Mouse (Mus musculus): Measurements from ENCODE around the gene Krba1.

Gene Krba1

GRCm38 (mm10) chr6:48426956-48427355 is 31.6 kb downstream of the Krba1 start:
- no peak for DNase-seq (ENCODE audit: low read depth)

- no peak for DNase-seq (ENCODE audit: low read depth)
Observed at GRCm38 (mm10) chr6:48428769-48429557, 33.6 kb downstream of the Krba1 start.

GRCm38 (mm10) chr6:48430748-48431147 is 35.4 kb downstream of the Krba1 start:
- DNase-seq (ENCODE audit: low read depth), result no peak

GRCm38 (mm10) chr6:48432893-48433816 is 37.8 kb downstream of the Krba1 start:
- DNase-seq (ENCODE audit: low read depth), result no peak

- DNase-seq (ENCODE audit: low read depth), result no peak
Observed at GRCm38 (mm10) chr6:48434651-48435050, 39.3 kb downstream of the Krba1 start.

- DNase-seq (ENCODE audit: low read depth), result no peak
Observed at GRCm38 (mm10) chr6:48435111-48435510, 39.7 kb downstream of the Krba1 start.

GRCm38 (mm10) chr6:48435706-48436349 is 40.4 kb downstream of the Krba1 start:
- DNase-seq (ENCODE audit: low read depth), result peak; percentile 37

GRCm38 (mm10) chr6:48437679-48438376 is 42.4 kb downstream of the Krba1 start:
- no peak for DNase-seq (ENCODE audit: low read depth)

GRCm38 (mm10) chr6:48438475-48439125 is 43.2 kb downstream of the Krba1 start:
- DNase-seq (ENCODE audit: low read depth), result no peak

- DNase-seq (ENCODE audit: low read depth), result no peak
Observed at GRCm38 (mm10) chr6:48439654-48440053, 44.3 kb downstream of the Krba1 start.

GRCm38 (mm10) chr6:48440306-48441014 is 45.1 kb downstream of the Krba1 start:
- DNase-seq (ENCODE audit: low read depth), result no peak

GRCm38 (mm10) chr6:48443592-48444309 is 48.4 kb downstream of the Krba1 start:
- peak; percentile 51 for DNase-seq (ENCODE audit: low read depth)

- DNase-seq (ENCODE audit: low read depth), result no peak
Observed at GRCm38 (mm10) chr6:48444310-48445180, 49.2 kb downstream of the Krba1 start.

- no peak for DNase-seq (ENCODE audit: low read depth)
Observed at GRCm38 (mm10) chr6:48445181-48446101, 50.1 kb downstream of the Krba1 start, which contains the start of gene Zfp467. Gene Zfp467, minus strand, starts transcription at chr6:48445825.

- no peak for DNase-seq (ENCODE audit: low read depth)
Observed at GRCm38 (mm10) chr6:48446256-48446655, 50.9 kb downstream of the Krba1 start.

- no peak for DNase-seq (ENCODE audit: low read depth)
Observed at GRCm38 (mm10) chr6:48446896-48447295, 51.5 kb downstream of the Krba1 start.

GRCm38 (mm10) chr6:48447929-48448328 is 52.5 kb downstream of the Krba1 start, which contains the start of gene Sspo:
Gene Sspo, plus strand, starts transcription at chr6:48448229.
- DNase-seq (ENCODE audit: low read depth), result no peak

GRCm38 (mm10) chr6:48448527-48448926 is 53.1 kb downstream of the Krba1 start:
- no peak for DNase-seq (ENCODE audit: low read depth)

Data from fibroblast of lung, adult 2 months (primary cell).